ENCODE assay signal across 16 mouse cellular contexts in genomic region chr17:80166346-80166745, GRCm38 (mm10). TPM values are rescaled to one million over a fixed set of nuclear protein-coding genes. Genes with fewer than 3 reads are reported as not detected.
DNase-seq lines count a peak whose midpoint lies in the region; TF ChIP-seq lines count a peak whose summit lies in the region.
"Had no signal": no experiment of that assay in that cellular context is flagged by ENCODE, and none has a peak within 500 bp of the region (broad histone marks: within the 10 kb centered on the region; RNA-seq: fewer than 3 reads in every experiment).

No protein-coding gene starts in this region.

- 0 out of 2 replicates have a peak overlapping the region, but pooled peaks have one; percentile 70 for H3K27ac ChIP-seq in cerebellum, adult 2 months (ENCODE audit: insufficient read depth, low read length)
- H3K27ac ChIP-seq: hindbrain, embryonic 13.5 days had no signal

- no peak for TF ChIP-seq POLR2A in cerebellum, adult 2 months (IDR thresholded peaks at IDR 0.05; ENCODE audit: borderline replicate concordance, insufficient read depth, low read length)

- H3K27me3 ChIP-seq in cerebellum, adult 2 months (ENCODE audit: control insufficient read depth, insufficient read depth, low read length) = no peaks in the 10 kb centered on the region
- H3K27me3 ChIP-seq: hindbrain, embryonic 13.5 days had no signal

- 65% methylated on average over 6 of the region's 6 CpGs for WGBS in cerebellum, adult 2 months

- H3K4me3 ChIP-seq in cerebellum, adult 2 months (replicated peaks; ENCODE audit: insufficient read depth, low read depth, low read length) = no peak overlapping the region
- H3K4me3 ChIP-seq: hindbrain, embryonic 13.5 days; megakaryocyte, embryonic 14.5 days had no signal

- intact Hi-C loops in left cerebral cortex, postnatal 25 days (cut with DNase I) = loop anchor here (1.0 to 2.0 kb wide), 3 partner anchors 40 to 87 kb away; partner anchors contain the start of gene Galm

- no peak for TF ChIP-seq CTCF in cerebellum, adult 2 months (IDR thresholded peaks at IDR 0.05; ENCODE audit: borderline replicate concordance, insufficient read depth, low read depth, low read length)

- DNase-seq in cerebellum, adult 2 months = no peak
- no peak for DNase-seq in cerebellum, adult 8-10 months
- DNase-seq in frontal cortex, postnatal 36 days (ENCODE audit: low spot score in 2 of 2) = peak; percentile 22 to 50
- no peak for DNase-seq in frontal cortex, postnatal 10 days (ENCODE audit: low spot score in 2 of 2)
- DNase-seq in left cerebral cortex, postnatal 25 days (ENCODE audit: low spot score in 2 of 2) = peak; percentile 41 to 76
- no peak for DNase-seq in left cerebral cortex, adult 11 months (ENCODE audit: low spot score)
- DNase-seq in layer of hippocampus, adult 9-11 months = peak; percentile 71
- DNase-seq in lung, postnatal 25 days (ENCODE audit: low spot score) = no peak
- DNase-seq: gastrocnemius, postnatal 10 days; kidney, adult 11 months; thymus, adult 2 months had no signal

- peaks cover 49% of the 10 kb centered on the region for H3K4me1 ChIP-seq in cerebellum, adult 2 months (ENCODE audit: control insufficient read depth, insufficient read depth, low read length)

RNA-seq across cellular contexts. Expression of gene Galm, which starts 39.1 kb away (rescaled TPM):
- 3.4 and 4.3 TPM in 2 replicates for polyA plus RNA-seq in cerebellum, adult 2 months (2012; rRNA removed)
- 1 to 10 TPM; 1.8 to 2.2 TPM for total RNA-seq in left cerebral cortex, postnatal 25 days (2021)

RNA-seq across cellular contexts. Expression of gene Srsf7, which starts 40.8 kb away (rescaled TPM):
- 124 and 136 TPM in 2 replicates for polyA plus RNA-seq in cerebellum, adult 2 months (2012; rRNA removed)
- 100 to 1,000 TPM; 109 to 111 TPM for total RNA-seq in left cerebral cortex, postnatal 25 days (2021)

RNA-seq across cellular contexts. Expression of gene Ttc39d, which starts 40.9 kb away (rescaled TPM):
- polyA plus RNA-seq in cerebellum, adult 2 months (2012; rRNA removed) = 0.05 and 0.13 TPM in 2 replicates
- total RNA-seq in left cerebral cortex, postnatal 25 days (2021) = under 1 TPM in 1 of 2 experiments, not detected in 1; 0.28 TPM
- total RNA-seq: adrenal gland, postnatal 10 days; gastrocnemius, postnatal 10 days had no signal
- polyA plus RNA-seq: liver, embryonic 11.5 days; lung, embryonic 14.5 days; thymus, adult 2 months had no signal

RNA-seq across cellular contexts. Expression of gene Gemin6, which starts 57.9 kb away (rescaled TPM):
- 6.0 and 6.1 TPM in 2 replicates for polyA plus RNA-seq in cerebellum, adult 2 months (2012; rRNA removed)
- total RNA-seq in left cerebral cortex, postnatal 25 days (2021) = 1 to 10 TPM; 4.1 to 5.5 TPM

Comparison
In these comparisons a context has a peak if more than half of its experiments do, and no peak if none do; other contexts are left out.
1. DNase-seq: peak in frontal cortex, postnatal 36 days (2 of 2), left cerebral cortex, postnatal 25 days (2 of 2) and layer of hippocampus, adult 9-11 months (single experiment); none in cerebellum, adult 2 months (0 of 2), cerebellum, adult 8-10 months (single experiment), frontal cortex, postnatal 10 days (0 of 2), left cerebral cortex, adult 11 months (single experiment) and lung, postnatal 25 days (single experiment).